Mouse (Mus musculus) C2C12 (cell line): ENCODE data around the gene Pgm3.

Experiments used
- CTCF ChIP-seq: IDR thresholded peaks from one replicate; pipeline ENCODE4 v1.5.1; 2011; ENCODE audit not compliant: control insufficient read depth, insufficient read depth, insufficient read length
- MAX ChIP-seq: IDR thresholded peaks from one replicate; pipeline ENCODE4 v1.6.1; 2011; ENCODE audit warnings: mild to moderate bottlenecking, control low read depth
- MYOD1 ChIP-seq: IDR thresholded peaks from one replicate; pipeline ENCODE4 v1.6.1; 2011; ENCODE audit warnings: low read depth; ENCODE audit not compliant: control insufficient read depth, insufficient read length
- USF1 ChIP-seq: IDR thresholded peaks from one replicate; pipeline ENCODE4 v1.6.1; 2011; ENCODE audit warnings: low read depth, mild to moderate bottlenecking, control low read depth, moderate library complexity

DNA sequence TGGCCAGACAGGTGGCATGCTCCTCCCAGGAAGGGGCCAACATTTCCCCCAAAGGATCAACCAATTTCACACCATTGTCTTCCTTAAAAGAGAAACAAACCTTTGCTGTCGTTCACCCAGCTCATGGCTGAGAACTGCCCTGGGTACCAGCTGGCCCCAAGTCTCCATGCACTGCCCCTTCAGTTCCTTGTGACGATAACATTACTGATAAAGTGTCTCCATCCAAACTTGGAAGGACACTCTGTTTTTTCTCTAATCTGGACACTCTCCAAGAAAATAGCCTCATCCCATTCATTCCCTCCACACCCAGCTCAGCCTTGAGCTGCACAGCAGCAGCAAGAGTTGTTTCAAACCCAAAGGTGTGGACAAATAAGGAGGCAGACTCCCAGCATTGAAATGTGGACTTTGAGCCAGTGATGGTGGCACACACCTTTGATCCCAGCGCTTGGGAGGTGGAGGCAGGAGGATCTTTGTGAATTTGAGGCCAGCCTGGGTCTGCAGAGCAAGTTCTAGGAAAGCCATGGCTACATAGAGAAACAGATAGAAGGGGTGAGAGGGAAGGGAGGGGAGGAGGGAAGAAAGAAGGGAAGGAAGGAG is 2.2 kb downstream of the Pgm3 start:
- TF ChIP-seq MYOD1 (no peak), CTCF (no peak), MAX (no peak), USF1 (no peak)
